24 mouse cellular contexts compared by ENCODE assay signal in the genomic region with DNA sequence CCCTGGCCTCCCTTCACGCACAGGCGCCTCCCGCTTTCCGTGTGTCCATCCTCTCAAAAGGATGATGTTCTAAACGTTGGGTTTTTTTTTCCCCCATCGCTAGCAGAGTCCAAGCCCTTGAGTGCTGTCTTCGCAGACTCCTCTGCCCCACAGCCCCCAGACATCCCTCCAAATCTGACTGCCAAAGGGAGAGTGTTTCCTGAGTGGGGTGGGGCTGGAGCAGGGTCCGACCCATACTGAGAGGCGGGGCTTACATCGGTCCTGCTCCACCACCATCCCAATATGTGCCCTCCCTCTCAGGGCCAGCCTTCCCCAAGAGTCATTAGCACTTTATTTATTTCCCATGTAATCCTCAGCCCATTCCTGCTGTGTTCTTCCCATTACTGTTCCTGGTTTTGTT. TPM values are rescaled to one million over a fixed set of nuclear protein-coding genes. Genes with fewer than 3 reads are reported as not detected.
DNase-seq lines count a peak whose midpoint lies in the region; ATAC-seq and TF ChIP-seq lines count a peak whose summit lies in the region.
"Had no signal": no experiment of that assay in that cellular context is flagged by ENCODE, and none has a peak within 500 bp of the region (broad histone marks: within the 10 kb centered on the region; RNA-seq: fewer than 3 reads in every experiment).

No protein-coding gene starts in this region.

- H3K27me3 ChIP-seq in hindbrain, embryonic 12.5 days: no peaks in the 10 kb centered on the region
- no peaks in the 10 kb centered on the region for H3K27me3 ChIP-seq in hindbrain, postnatal 0 days (ENCODE audit: insufficient read depth, low read length)
- no peaks in the 10 kb centered on the region for H3K27me3 ChIP-seq in limb, embryonic 12.5 days
- peaks cover 8% of the 10 kb centered on the region; the same call in 1 of the 2 replicates for H3K27me3 ChIP-seq in limb, embryonic 10.5 days (ENCODE audit: low read depth, poor library complexity, severe bottlenecking)
- H3K27me3 ChIP-seq in ES-Bruce4 (ENCODE audit: control insufficient read depth, insufficient read depth, low read length, poor library complexity, severe bottlenecking): no peaks in the 10 kb centered on the region
- H3K27me3 ChIP-seq: forebrain, embryonic 15.5 days; hindbrain, embryonic 15.5 days had no signal

- ATAC-seq in hindbrain, embryonic 12.5 days (ENCODE audit: low FRiP score): no peak
- ATAC-seq in hindbrain, postnatal 0 days: no peak
- ATAC-seq in limb, embryonic 12.5 days (ENCODE audit: insufficient number of reproducible peaks, insufficient read depth, low FRiP score, low TSS enrichment, low read depth): no peak
- ATAC-seq: forebrain, embryonic 15.5 days; liver, postnatal 0 days had no signal

- no peak overlapping the region for H3K9ac ChIP-seq in hindbrain, embryonic 12.5 days
- no peak overlapping the region for H3K9ac ChIP-seq in hindbrain, postnatal 0 days (replicated peaks; ENCODE audit: low read length)
- no peak overlapping the region for H3K9ac ChIP-seq in limb, embryonic 12.5 days (replicated peaks)
- H3K9ac ChIP-seq in ES-Bruce4 (ENCODE audit: low read depth, poor library complexity, severe bottlenecking): no peak overlapping the region
- H3K9ac ChIP-seq: forebrain, embryonic 15.5 days; hindbrain, embryonic 15.5 days; liver, postnatal 0 days had no signal

- no peaks in the 10 kb centered on the region for H3K9me3 ChIP-seq in hindbrain, embryonic 12.5 days (replicated peaks)
- H3K9me3 ChIP-seq in hindbrain, postnatal 0 days (ENCODE audit: low read length): no peaks in the 10 kb centered on the region
- H3K9me3 ChIP-seq in limb, embryonic 12.5 days: no peaks in the 10 kb centered on the region
- H3K9me3 ChIP-seq in limb, embryonic 10.5 days (replicated peaks): no peaks in the 10 kb centered on the region
- H3K9me3 ChIP-seq in ES-Bruce4 (replicated peaks; ENCODE audit: control insufficient read depth, insufficient read depth, low read length, poor library complexity, severe bottlenecking): no peaks in the 10 kb centered on the region
- H3K9me3 ChIP-seq: forebrain, embryonic 15.5 days; hindbrain, embryonic 15.5 days had no signal

- H3K27ac ChIP-seq in hindbrain, embryonic 12.5 days: no peak overlapping the region
- H3K27ac ChIP-seq in hindbrain, postnatal 0 days: no peak overlapping the region
- no peak overlapping the region for H3K27ac ChIP-seq in limb, embryonic 12.5 days
- H3K27ac ChIP-seq in limb, embryonic 10.5 days: no peak overlapping the region
- no peak overlapping the region for H3K27ac ChIP-seq in ES-Bruce4 (ENCODE audit: insufficient read depth, low read length)
- H3K27ac ChIP-seq: forebrain, embryonic 15.5 days; hindbrain, embryonic 15.5 days had no signal

- 37% methylated on average over 10 of the region's 10 CpGs for WGBS in hindbrain, embryonic 12.5 days
- WGBS in hindbrain, postnatal 0 days: 48% methylated on average over 10 of the region's 10 CpGs
- 35% methylated on average over 10 of the region's 10 CpGs for WGBS in limb, embryonic 12.5 days
- WGBS in limb, embryonic 10.5 days: 36% methylated on average over 10 of the region's 10 CpGs

- TF ChIP-seq EP300 in ES-Bruce4 (IDR thresholded peaks at IDR 0.05; ENCODE audit: insufficient read depth, low read depth, low read length): no peak

- no peak for TF ChIP-seq POLR2A in ES-Bruce4 (IDR thresholded peaks at IDR 0.05; ENCODE audit: insufficient read depth, low read length)

- H3K4me3 ChIP-seq in hindbrain, embryonic 12.5 days: no peak overlapping the region
- no peak overlapping the region for H3K4me3 ChIP-seq in hindbrain, postnatal 0 days (ENCODE audit: low read length)
- no peak overlapping the region for H3K4me3 ChIP-seq in limb, embryonic 12.5 days (replicated peaks)
- no peak overlapping the region for H3K4me3 ChIP-seq in limb, embryonic 10.5 days
- peak overlapping the region; percentile 52 for H3K4me3 ChIP-seq in ES-Bruce4 (ENCODE audit: low read depth, low read length)
- H3K4me3 ChIP-seq: erythroblast, embryonic 14.5 days; forebrain, embryonic 15.5 days; hindbrain, embryonic 15.5 days had no signal

- no peak for TF ChIP-seq CTCF in hindbrain, postnatal 0 days (IDR thresholded peaks at IDR 0.05; ENCODE audit: low read depth)
- TF ChIP-seq CTCF in ES-Bruce4 (IDR thresholded peaks at IDR 0.05; ENCODE audit: low read depth, low read length): no peak

- peak; percentile 91 for DNase-seq in heart, adult 11 months
- DNase-seq in heart, adult 18-20 months: no peak
- no peak for DNase-seq in hindbrain, postnatal 0 days (ENCODE audit: low spot score)
- DNase-seq in limb, embryonic 10.5 days (ENCODE audit: low spot score): no peak
- DNase-seq in Muller cell, postnatal 12 days (ENCODE audit: inconsistent ontology term): no peak
- DNase-seq: cerebellum, adult 8-10 months; gastrocnemius, postnatal 14 days; kidney, adult 8-10 months; liver, postnatal 0 days; lung, postnatal 36 days; right cerebral cortex, postnatal 4 days had no signal

- H3K36me3 ChIP-seq in hindbrain, embryonic 12.5 days: no peaks in the 10 kb centered on the region
- H3K36me3 ChIP-seq in hindbrain, postnatal 0 days (ENCODE audit: insufficient read depth, low read length): no peaks in the 10 kb centered on the region
- no peaks in the 10 kb centered on the region for H3K36me3 ChIP-seq in limb, embryonic 12.5 days
- no peaks in the 10 kb centered on the region for H3K36me3 ChIP-seq in limb, embryonic 10.5 days
- no peaks in the 10 kb centered on the region for H3K36me3 ChIP-seq in ES-Bruce4 (ENCODE audit: control insufficient read depth, insufficient read depth, low read length, poor library complexity, severe bottlenecking)
- H3K36me3 ChIP-seq: forebrain, embryonic 15.5 days; hindbrain, embryonic 15.5 days had no signal

- peak overlapping the region; percentile 24; the same call in 1 of the 2 replicates for H3K4me2 ChIP-seq in hindbrain, embryonic 12.5 days (replicated peaks)
- H3K4me2 ChIP-seq in hindbrain, postnatal 0 days (ENCODE audit: low read depth, low read length): no peak overlapping the region
- H3K4me2 ChIP-seq in limb, embryonic 12.5 days: peak overlapping the region; percentile 11; the same call in 1 of the 2 replicates
- H3K4me2 ChIP-seq: forebrain, embryonic 15.5 days; hindbrain, embryonic 15.5 days had no signal

- 0 out of 2 replicates have a peak, but pooled peaks cover 5% of the 10 kb centered on the region for H3K4me1 ChIP-seq in hindbrain, embryonic 12.5 days
- no peaks in the 10 kb centered on the region for H3K4me1 ChIP-seq in hindbrain, postnatal 0 days (ENCODE audit: insufficient read depth, low read length)
- H3K4me1 ChIP-seq in limb, embryonic 12.5 days (replicated peaks): peaks cover 7% of the 10 kb centered on the region
- H3K4me1 ChIP-seq in limb, embryonic 10.5 days: peaks cover 4% of the 10 kb centered on the region
- H3K4me1 ChIP-seq in ES-Bruce4 (ENCODE audit: control insufficient read depth, insufficient read depth, low read length): peaks cover 2% of the 10 kb centered on the region
- H3K4me1 ChIP-seq: forebrain, embryonic 15.5 days; hindbrain, embryonic 15.5 days had no signal

RNA-seq across cellular contexts. Expression of gene Prss45, which starts 0.6 kb away (rescaled TPM):
- total RNA-seq in heart, adult 18-20 months (2021): not detected
- polyA plus RNA-seq in hindbrain, embryonic 12.5 days (2016; fragmentation: Nextera tagmentation; extraction: Ambion mirVana): not detected in 2 replicates
- total RNA-seq in hindbrain, postnatal 0 days (2014; rRNA removed): 0.47 TPM in 1 of 2 replicates, not detected in the other
- polyA plus RNA-seq in hindbrain, postnatal 0 days (2015; fragmentation: Nextera tagmentation; extraction: Ambion mirVana): 0.16 and 0.29 TPM in 2 replicates
- polyA plus RNA-seq in limb, embryonic 12.5 days (2016; fragmentation: Nextera tagmentation; extraction: Ambion mirVana): not detected in 2 replicates
- polyA plus RNA-seq in limb, embryonic 10.5 days (2016; fragmentation: Nextera tagmentation; extraction: Ambion mirVana): not detected in 2 replicates
- 0.66 TPM in 1 of 2 replicates, not detected in the other for polyA plus RNA-seq in ES-Bruce4 (2011; ENCODE audit: insufficient read depth, insufficient read length, low read depth, missing spikeins)
- total RNA-seq: adrenal gland, adult 18-20 months; adrenal gland, postnatal 4 days; gastrocnemius, postnatal 14 days; liver, adult 2 months had no signal
- polyA plus RNA-seq: erythroblast, embryonic 14.5 days; forebrain, embryonic 15.5 days; hindbrain, embryonic 15.5 days; liver, adult 2 months; liver, postnatal 0 days; neural tube, embryonic 11.5 days; stomach, embryonic 16.5 days had no signal

RNA-seq across cellular contexts. Expression of gene Prss43, which starts 8.5 kb away (rescaled TPM):
- total RNA-seq in heart, adult 18-20 months (2021): not detected
- polyA plus RNA-seq in hindbrain, embryonic 12.5 days (2016; fragmentation: Nextera tagmentation; extraction: Ambion mirVana): not detected in 2 replicates
- not detected in 2 replicates for total RNA-seq in hindbrain, postnatal 0 days (2014; rRNA removed)
- polyA plus RNA-seq in hindbrain, postnatal 0 days (2015; fragmentation: Nextera tagmentation; extraction: Ambion mirVana): 0.21 and 0.32 TPM in 2 replicates
- not detected in 2 replicates for polyA plus RNA-seq in limb, embryonic 12.5 days (2016; fragmentation: Nextera tagmentation; extraction: Ambion mirVana)
- polyA plus RNA-seq in limb, embryonic 10.5 days (2016; fragmentation: Nextera tagmentation; extraction: Ambion mirVana): not detected in 2 replicates
- polyA plus RNA-seq in ES-Bruce4 (2011; ENCODE audit: insufficient read depth, insufficient read length, low read depth, missing spikeins): not detected in 2 replicates
- total RNA-seq: adrenal gland, adult 18-20 months; adrenal gland, postnatal 4 days; gastrocnemius, postnatal 14 days; liver, adult 2 months had no signal
- polyA plus RNA-seq: erythroblast, embryonic 14.5 days; forebrain, embryonic 15.5 days; hindbrain, embryonic 15.5 days; liver, adult 2 months; liver, postnatal 0 days; neural tube, embryonic 11.5 days; stomach, embryonic 16.5 days had no signal

RNA-seq across cellular contexts. Expression of gene Prss46, which starts 9.3 kb away (rescaled TPM):
- total RNA-seq in heart, adult 18-20 months (2021): not detected
- not detected in 2 replicates for polyA plus RNA-seq in hindbrain, embryonic 12.5 days (2016; fragmentation: Nextera tagmentation; extraction: Ambion mirVana)
- not detected in 2 replicates for total RNA-seq in hindbrain, postnatal 0 days (2014; rRNA removed)
- polyA plus RNA-seq in hindbrain, postnatal 0 days (2015; fragmentation: Nextera tagmentation; extraction: Ambion mirVana): not detected in 2 replicates
- polyA plus RNA-seq in limb, embryonic 12.5 days (2016; fragmentation: Nextera tagmentation; extraction: Ambion mirVana): not detected in 2 replicates
- not detected in 2 replicates for polyA plus RNA-seq in limb, embryonic 10.5 days (2016; fragmentation: Nextera tagmentation; extraction: Ambion mirVana)
- polyA plus RNA-seq in ES-Bruce4 (2011; ENCODE audit: insufficient read depth, insufficient read length, low read depth, missing spikeins): not detected in 2 replicates
- total RNA-seq: adrenal gland, adult 18-20 months; adrenal gland, postnatal 4 days; gastrocnemius, postnatal 14 days; layer of hippocampus, adult 18-20 months; left cerebral cortex, postnatal 25 days; liver, adult 2 months had no signal
- polyA plus RNA-seq: erythroblast, embryonic 14.5 days; forebrain, embryonic 15.5 days; hindbrain, embryonic 15.5 days; liver, adult 2 months; liver, postnatal 0 days; neural tube, embryonic 11.5 days; stomach, embryonic 16.5 days had no signal

RNA-seq across cellular contexts. Expression of gene Prss44, which starts 21.2 kb away (rescaled TPM):
- not detected for total RNA-seq in heart, adult 18-20 months (2021)
- not detected in 2 replicates for polyA plus RNA-seq in hindbrain, embryonic 12.5 days (2016; fragmentation: Nextera tagmentation; extraction: Ambion mirVana)
- 0.10 TPM in 1 of 2 replicates, not detected in the other for total RNA-seq in hindbrain, postnatal 0 days (2014; rRNA removed)
- polyA plus RNA-seq in hindbrain, postnatal 0 days (2015; fragmentation: Nextera tagmentation; extraction: Ambion mirVana): not detected in 2 replicates
- not detected in 2 replicates for polyA plus RNA-seq in limb, embryonic 12.5 days (2016; fragmentation: Nextera tagmentation; extraction: Ambion mirVana)
- polyA plus RNA-seq in limb, embryonic 10.5 days (2016; fragmentation: Nextera tagmentation; extraction: Ambion mirVana): not detected in 2 replicates
- 0.54 and 2.1 TPM in 2 replicates for polyA plus RNA-seq in ES-Bruce4 (2011; ENCODE audit: insufficient read depth, insufficient read length, low read depth, missing spikeins)
- total RNA-seq: adrenal gland, adult 18-20 months; adrenal gland, postnatal 4 days; gastrocnemius, postnatal 14 days; layer of hippocampus, adult 18-20 months; left cerebral cortex, postnatal 25 days; liver, adult 2 months had no signal
- polyA plus RNA-seq: forebrain, embryonic 15.5 days; hindbrain, embryonic 15.5 days; liver, adult 2 months; liver, postnatal 0 days; neural tube, embryonic 11.5 days; stomach, embryonic 16.5 days had no signal

RNA-seq across cellular contexts. Expression of gene Prss50, which starts 22.8 kb away (rescaled TPM):
- total RNA-seq in heart, adult 18-20 months (2021): not detected
- 0.26 TPM in 1 of 2 replicates, not detected in the other for polyA plus RNA-seq in hindbrain, embryonic 12.5 days (2016; fragmentation: Nextera tagmentation; extraction: Ambion mirVana)
- 1.2 TPM in 2 replicates for total RNA-seq in hindbrain, postnatal 0 days (2014; rRNA removed)
- polyA plus RNA-seq in hindbrain, postnatal 0 days (2015; fragmentation: Nextera tagmentation; extraction: Ambion mirVana): 1.4 and 1.7 TPM in 2 replicates
- 0.65 and 0.72 TPM in 2 replicates for polyA plus RNA-seq in limb, embryonic 12.5 days (2016; fragmentation: Nextera tagmentation; extraction: Ambion mirVana)
- polyA plus RNA-seq in limb, embryonic 10.5 days (2016; fragmentation: Nextera tagmentation; extraction: Ambion mirVana): 0.69 and 0.83 TPM in 2 replicates
- polyA plus RNA-seq in ES-Bruce4 (2011; ENCODE audit: insufficient read depth, insufficient read length, low read depth, missing spikeins): 1.9 and 2.7 TPM in 2 replicates
- total RNA-seq: adrenal gland, adult 18-20 months; gastrocnemius, postnatal 14 days; liver, adult 2 months had no signal
- polyA plus RNA-seq: liver, adult 2 months; neural tube, embryonic 11.5 days had no signal
